Mouse (Mus musculus) frontal cortex, adult (tissue): ENCODE data around the gene Unc5c.

Experiments
- ATAC-seq: cut with Nextera tagmentation; 2 replicates; pipeline ENCODE4 v1.9.2; 2017; ENCODE audit warnings: mild to moderate bottlenecking, moderate library complexity, mixed read lengths; ENCODE audit not compliant: low TSS enrichment

Unc5c gene

GRCm38 (mm10) chr3:141701381-141701909, 236.4 kb downstream of the Unc5c start:
- no peak for ATAC-seq

DNA sequence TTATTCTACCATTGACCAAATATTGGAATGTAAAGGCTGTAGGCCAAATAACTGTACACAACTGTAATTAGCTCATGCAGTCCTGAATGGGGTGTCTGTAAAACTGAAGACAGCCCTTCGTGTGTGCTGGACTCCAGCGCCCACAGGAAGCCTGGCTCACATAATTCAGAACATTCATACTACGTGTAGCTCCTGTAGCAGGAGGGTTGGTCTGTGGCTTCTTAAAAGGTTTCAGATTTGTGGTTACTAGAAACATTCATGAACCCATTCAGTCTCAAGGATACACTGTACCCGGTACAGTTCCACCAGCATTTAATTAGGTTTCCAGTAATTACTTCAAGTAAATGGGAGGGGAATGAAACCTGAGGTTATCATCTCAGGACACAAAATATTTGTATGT, 246.6 kb downstream of the Unc5c start:
- ATAC-seq: no peak

- no peak for ATAC-seq
Observed at GRCm38 (mm10) chr3:141716371-141716770, 251.4 kb downstream of the Unc5c start.

GRCm38 (mm10) chr3:141719050-141719449, 254.0 kb downstream of the Unc5c start:
- ATAC-seq: no peak

- no peak for ATAC-seq
Observed at GRCm38 (mm10) chr3:141724499-141724898, 259.5 kb downstream of the Unc5c start.

DNA sequence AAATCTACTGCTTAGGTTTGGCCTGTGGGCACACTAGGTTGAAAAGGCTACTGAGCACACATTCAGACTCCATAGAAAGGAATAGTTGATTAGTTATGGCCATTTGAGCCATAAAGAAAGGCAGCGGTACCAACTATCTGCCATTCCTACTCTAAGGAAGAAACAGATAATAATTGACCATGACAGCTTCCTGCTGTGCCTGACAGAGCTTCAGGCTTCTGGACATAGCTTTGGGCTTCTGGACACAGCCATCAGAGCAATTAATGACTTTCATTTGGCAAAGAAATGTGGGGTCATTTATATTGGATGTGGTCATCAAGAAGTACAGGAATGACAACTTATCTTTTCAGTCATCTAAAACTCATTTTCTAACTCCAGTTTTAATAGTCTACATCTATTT, 260.4 kb downstream of the Unc5c start:
- ATAC-seq: no peak

DNA sequence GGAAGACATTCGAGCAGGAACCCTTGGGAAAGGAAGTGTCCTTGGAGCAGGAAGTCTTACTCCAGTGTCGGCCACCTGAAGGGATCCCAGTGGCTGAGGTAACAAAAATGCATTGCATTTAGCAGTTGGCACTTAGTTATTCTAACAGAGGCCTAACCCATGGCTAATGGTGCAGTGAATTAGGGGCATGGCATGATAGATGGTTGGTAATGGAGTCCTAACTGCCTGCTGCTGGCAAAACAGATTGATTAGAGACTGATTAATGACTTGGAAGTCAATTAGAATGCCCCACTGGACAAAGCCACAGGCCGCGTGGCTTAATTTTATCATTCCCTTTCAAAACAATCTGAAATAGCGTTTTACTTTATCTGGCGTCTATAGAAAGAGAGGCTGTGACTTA, 268.8 kb downstream of the Unc5c start:
- no peak for ATAC-seq

DNA sequence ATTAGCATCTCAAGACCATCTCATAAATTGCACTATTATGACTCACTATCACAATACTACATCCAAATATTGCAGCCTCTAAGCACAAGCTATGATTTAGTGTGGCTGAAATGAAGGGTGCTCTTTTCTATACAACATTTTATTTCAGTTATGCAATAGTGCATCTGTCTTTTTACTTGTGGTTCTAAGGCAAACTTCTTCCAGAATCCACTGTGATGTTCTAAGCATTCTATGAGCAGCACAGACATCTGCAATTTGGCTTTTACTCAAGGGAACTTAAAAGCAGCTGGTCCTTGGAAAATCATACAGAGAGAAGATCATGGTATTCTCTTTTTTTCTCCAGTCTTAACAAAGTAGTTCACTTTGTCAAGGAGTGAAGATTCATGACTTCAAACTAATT, 270.3 kb downstream of the Unc5c start:
- peak; percentile 95 for ATAC-seq

DNA sequence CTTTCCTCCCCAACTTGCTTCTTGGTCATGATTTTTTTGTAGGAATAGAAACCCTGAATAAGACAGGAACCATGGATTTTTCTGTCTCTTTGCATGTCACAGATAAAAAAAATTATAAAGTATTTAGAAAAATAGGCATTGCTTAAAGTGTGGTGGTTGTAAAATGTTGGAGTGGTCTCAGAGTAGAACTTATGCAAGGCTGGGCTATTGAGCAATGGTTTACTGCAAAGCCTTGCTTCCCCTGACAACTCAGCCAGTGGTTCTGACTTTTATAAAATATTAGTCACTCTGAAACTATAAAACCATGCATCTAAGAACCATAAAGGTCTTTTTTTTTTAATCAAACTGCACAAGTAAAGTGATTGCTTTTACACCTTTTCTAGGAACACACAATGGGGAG, 280.3 kb downstream of the Unc5c start:
- ATAC-seq: no peak

DNA sequence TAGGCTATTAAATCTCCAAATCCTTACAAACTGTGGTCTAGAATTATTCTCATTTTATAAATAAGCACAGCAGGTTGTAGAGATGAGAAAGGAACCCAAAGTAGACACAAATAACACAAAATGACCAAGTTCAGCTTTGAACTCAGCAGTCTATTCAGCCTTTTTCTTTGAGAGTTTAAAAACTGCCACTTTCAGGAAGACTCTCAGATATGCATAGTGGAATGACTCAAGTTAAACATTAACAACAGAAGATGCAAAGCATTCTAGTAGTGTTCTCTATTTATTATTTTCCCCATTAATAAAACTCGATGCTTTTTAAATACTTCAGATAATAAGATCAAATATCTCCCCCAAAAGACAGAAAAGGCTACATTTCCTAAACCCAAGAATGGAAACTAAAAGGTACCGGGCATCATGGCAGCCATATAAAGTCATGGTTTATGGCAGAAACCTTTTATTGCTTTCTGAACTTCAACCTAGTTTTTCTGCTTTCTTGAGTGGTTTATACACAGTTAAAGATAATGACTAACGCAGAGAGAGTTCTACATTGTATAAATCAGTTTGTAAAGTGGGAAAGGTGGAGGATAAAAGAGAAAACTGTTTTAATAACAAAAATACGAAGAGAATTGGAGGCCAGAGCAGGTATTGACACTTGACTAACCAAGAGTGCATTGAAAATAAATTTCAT, 283.8 kb downstream of the Unc5c start:
- ATAC-seq: no peak

DNA sequence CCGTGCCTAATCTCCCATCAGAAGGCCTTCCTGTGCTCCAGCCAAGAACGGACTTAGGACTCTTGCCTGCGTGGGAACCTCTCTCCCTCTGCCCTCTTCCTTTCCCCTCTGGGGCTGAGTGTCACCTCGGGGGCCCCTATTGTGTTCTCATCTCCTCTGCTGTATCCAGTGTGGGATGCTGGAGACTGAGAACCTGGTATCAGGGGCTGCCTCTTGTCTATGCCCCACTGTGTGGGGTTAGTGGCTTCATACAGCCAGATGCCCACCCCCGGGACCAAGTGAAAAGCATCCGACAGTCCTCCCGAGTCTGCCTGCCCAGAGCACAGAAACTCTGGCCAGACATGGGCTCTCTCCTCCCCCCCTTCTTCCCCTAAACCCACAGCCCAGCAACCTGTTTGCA, 287.2 kb downstream of the Unc5c start:
- no peak for ATAC-seq

GRCm38 (mm10) chr3:141757259-141757658, 292.2 kb downstream of the Unc5c start:
- no peak for ATAC-seq

DNA sequence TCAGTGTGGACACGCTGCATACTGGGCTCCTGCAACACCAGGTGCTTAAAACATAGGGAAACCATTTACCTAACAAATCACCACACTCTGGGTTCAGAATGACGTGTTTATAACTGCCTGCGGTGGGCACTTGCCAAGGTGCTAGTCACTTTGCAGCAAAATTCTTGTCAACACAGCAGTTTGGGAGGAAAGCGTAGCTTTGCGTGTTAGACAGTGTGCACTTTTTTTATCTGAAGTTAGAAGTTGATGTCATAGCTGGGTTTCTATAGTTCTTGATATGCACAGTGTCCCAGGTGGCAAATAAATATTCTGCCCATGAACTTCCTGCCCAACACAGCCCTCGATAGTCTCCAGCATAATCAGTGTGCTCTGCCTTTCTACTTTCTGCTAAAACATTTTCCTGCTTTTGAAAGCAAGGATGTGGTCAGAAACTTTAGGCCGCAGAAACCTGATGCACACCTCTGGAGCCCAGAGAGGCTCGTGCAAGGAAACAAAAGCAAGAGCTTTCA, 313.4 kb downstream of the Unc5c start:
- peak; percentile 40; the same call in 1 of the 2 replicates for ATAC-seq

- no peak for ATAC-seq
Observed at GRCm38 (mm10) chr3:141779186-141779585, 314.2 kb downstream of the Unc5c start.

- ATAC-seq: no peak
Observed at GRCm38 (mm10) chr3:141782553-141782952, 317.5 kb downstream of the Unc5c start.

GRCm38 (mm10) chr3:141791026-141791780, 326.2 kb downstream of the Unc5c start:
- ATAC-seq: peak; percentile 29; the same call in 1 of the 2 replicates

DNA sequence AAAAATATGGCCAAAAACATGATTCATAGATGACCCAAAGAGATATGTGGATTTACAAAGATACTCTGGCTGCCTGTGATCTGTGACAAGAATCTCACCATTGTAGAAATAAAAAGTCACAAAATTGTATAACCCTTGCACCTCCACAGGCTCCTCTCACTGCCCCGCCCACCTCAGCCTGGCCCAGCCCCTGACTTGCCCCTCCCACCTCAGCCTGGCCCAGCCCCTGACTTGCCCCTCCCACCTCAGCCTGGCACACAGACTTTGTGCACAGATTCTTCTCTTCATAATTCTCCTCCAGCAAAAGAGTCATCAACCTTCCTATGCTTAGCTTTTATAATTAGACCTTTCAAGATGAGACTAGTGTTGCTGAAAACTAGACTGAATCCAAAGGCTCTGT, 327.1 kb downstream of the Unc5c start:
- ATAC-seq: 0 out of 2 replicates have a peak, but pooled peaks have one; percentile 25

DNA sequence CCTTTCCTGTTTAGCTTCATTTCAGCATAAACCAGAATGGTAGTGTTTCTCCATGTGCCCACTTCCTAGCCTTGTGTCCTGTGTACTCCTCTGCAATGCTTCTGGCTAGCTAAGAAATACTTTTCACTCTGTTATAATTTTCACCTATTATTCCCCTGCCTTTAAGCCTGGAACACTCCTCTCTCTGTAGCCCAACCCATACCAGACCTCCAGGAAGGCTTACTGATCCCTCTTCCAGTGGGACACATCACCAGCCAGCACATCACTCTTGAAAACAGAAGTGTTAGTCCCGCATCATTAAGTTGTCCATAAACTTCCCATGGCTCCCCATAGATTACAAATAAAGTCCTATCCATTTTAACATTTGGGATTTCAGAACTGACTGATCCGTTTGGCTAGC, 328.7 kb downstream of the Unc5c start:
- ATAC-seq: no peak

- ATAC-seq: no peak
Observed at GRCm38 (mm10) chr3:141794371-141794770, 329.4 kb downstream of the Unc5c start.

DNA sequence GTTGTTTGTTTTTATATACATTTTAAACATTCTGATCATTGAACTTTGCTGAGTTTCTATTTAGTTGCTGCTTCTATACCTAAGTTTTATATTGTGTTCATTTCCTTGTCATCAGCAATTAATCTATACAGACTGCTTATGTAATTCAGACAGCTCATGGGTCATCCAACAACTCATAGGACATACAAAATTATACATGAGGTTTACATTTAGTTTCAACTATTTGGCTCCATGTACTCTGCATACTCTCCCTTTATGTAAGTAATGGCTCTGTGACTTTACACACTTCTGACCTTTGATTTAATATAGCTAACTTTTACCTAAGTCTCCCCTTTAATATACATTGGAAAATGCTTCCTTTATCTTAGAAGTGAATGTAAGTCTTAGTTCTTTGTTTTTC, 332.4 kb downstream of the Unc5c start:
- ATAC-seq: no peak

DNA sequence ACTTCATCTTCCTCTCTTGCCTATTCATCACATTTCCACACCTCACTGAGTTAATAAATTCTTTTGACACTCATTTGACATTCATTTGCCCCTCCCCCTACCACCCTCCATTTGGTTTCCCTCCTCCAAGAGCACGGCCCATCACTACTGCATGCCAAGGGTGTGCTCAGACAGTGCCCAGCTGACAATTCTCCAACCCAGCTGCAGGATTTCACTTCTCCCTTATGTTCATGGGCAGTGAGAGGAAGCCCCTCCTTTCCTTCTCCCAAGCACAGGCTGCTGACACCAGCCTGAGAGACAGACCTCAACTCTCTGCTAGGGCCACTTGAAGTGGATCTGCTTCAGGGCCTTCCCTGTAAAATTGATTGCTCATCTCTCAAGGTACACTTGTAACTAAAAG, 332.8 kb downstream of the Unc5c start:
- 0 out of 2 replicates have a peak, but pooled peaks have one; percentile 32 for ATAC-seq

DNA sequence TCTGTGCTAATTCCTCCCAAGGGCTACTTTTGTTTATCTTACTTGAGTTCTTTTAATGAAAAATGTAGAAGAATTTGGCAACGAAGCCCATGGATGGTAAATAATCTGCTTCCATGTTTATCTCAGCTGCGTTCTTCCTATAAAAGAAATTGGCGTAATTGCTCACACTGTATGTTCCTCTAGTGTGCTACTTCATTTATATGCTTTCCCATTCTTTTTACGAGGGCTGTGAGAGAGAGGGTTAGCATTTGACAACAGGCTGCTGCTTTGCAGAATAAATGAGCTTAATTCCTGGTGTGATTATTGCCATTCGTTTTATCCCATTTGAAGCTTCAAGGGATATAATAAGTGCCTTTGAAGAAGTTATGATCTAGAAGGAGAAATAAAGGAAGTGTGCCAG, 339.1 kb downstream of the Unc5c start:
- no peak for ATAC-seq

DNA sequence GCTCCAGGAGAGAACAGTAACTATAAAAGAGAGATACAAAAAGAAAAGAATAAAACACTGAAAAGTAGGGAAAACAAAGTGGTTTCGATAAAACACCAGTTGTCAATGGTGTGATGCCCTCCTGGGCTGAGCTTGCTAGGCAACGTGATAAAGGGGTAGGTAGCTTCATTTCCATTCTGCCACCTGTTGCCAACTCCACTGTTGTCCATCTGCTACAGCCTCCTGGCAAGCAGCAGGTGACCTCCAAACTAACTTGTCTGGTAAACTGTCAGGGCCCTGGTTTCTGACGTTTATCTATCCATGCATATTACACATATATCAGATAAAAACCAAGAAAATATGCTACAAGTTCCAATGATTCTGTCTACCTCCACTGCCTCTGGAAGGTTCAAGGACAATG, 344.6 kb downstream of the Unc5c start:
- ATAC-seq: no peak
